Mouse (Mus musculus) stomach, postnatal 0 days (tissue): Measurements from ENCODE around the gene Zdhhc9. TPM values are rescaled to one million over a fixed set of nuclear protein-coding genes. Genes with fewer than 3 reads are reported as not detected.

Experiments used
- ATAC-seq: fragments of 200-750 bp; cut with Nextera tagmentation; 2 replicates; pipeline ENCODE4 v1.8.0; 2017; ENCODE audit not compliant: low FRiP score, low TSS enrichment
- DNase-seq: peaks from one replicate; pipeline ENCODE4 v3.0.0-alpha.2; 2016; ENCODE audit warnings: low spot score
- H3K27ac ChIP-seq: fragments of 300-500 bp; sonication (generic); replicated peaks from 2 replicates; pipeline ENCODE4 v1.5.1; 2014; ENCODE audit warnings: mild to moderate bottlenecking, control low read depth
- H3K27me3 ChIP-seq: fragments of 300-500 bp; sonication (generic); 2 replicates; pipeline ENCODE4 v1.6.1; 2014; ENCODE audit warnings: low read length; ENCODE audit not compliant: control insufficient read depth, insufficient read depth
- H3K36me3 ChIP-seq: fragments of 300-500 bp; sonication (generic); 2 replicates; pipeline ENCODE4 v1.6.1; 2014; ENCODE audit warnings: low read length, mixed read lengths; ENCODE audit not compliant: control insufficient read depth, insufficient read depth
- H3K4me1 ChIP-seq: fragments of 300-500 bp; sonication (generic); replicated peaks from 2 replicates; pipeline ENCODE4 v1.6.1; 2014; ENCODE audit warnings: antibody characterized with exemption; ENCODE audit not compliant: control insufficient read depth, insufficient read depth
- H3K4me2 ChIP-seq: fragments of 300-500 bp; sonication (generic); replicated peaks from 2 replicates; pipeline ENCODE4 v1.6.1; 2014; ENCODE audit warnings: low read depth, mild to moderate bottlenecking, control low read depth, moderate library complexity
- H3K4me3 ChIP-seq: fragments of 300-500 bp; sonication (generic); 2 replicates; pipeline ENCODE4 v1.5.1; 2014; ENCODE audit warnings: low read depth, low read length, control low read depth
- H3K9ac ChIP-seq: fragments of 300-500 bp; sonication (generic); 2 replicates; pipeline ENCODE4 v1.6.1; 2014; ENCODE audit warnings: mild to moderate bottlenecking, low read length, control low read depth, mixed read lengths
- H3K9me3 ChIP-seq: fragments of 300-500 bp; sonication (generic); 2 replicates; pipeline ENCODE4 v1.6.1; 2016; ENCODE audit warnings: low read length; ENCODE audit not compliant: control insufficient read depth
- CTCF ChIP-seq: IDR thresholded peaks from 2 replicates; pipeline ENCODE4 v1.5.1; 2016; ENCODE audit warnings: antibody characterized with exemption, low read depth, mild to moderate bottlenecking, moderate library complexity
- EP300 ChIP-seq: optimal IDR thresholded peaks from 2 replicates; pipeline ENCODE3; 2016; ENCODE audit warnings: antibody characterized with exemption
- WGBS: fragments of 180-500 bp; shearing (Covaris S2); extraction: QIAGEN DNeasy Blood & Tissue Kit; methylation state at CpG from one replicate; pipeline ENCODE4 v1.1.7; 2014; 5-methylcytosine and 5-hydroxymethylcytosine counted together
- polyA plus RNA-seq: library from polyadenylated mRNA; unstranded; fragments of >200 nt; fragmentation: Nextera tagmentation; extraction: Ambion mirVana; gene quantifications from 2 replicates; pipeline ENCODE4 v1.2.1, GENCODE M21; 2015

Zdhhc9 gene
- polyA plus RNA-seq, 1 experiment from 2014 or later, result 5.7 TPM

DNA sequence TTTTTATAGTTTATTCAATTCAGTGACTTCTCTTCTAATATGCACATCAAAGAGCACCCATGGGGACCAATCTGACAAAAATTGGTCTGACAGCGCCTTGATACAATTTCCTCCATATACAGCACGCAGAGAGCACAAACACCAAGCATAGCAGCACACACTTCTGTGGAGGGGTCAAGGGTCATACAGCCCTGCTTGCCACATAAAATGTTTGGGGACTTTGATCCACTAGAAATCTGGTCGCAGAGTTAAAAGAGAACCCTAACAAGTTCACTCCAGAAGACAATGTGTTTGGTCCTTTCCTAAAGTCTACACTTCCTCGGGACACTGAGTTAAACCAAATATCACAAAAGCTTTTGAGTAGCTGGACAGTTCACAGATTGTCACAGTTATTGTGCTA lies 5.7 kb downstream of the Zdhhc9 start:
- DNase-seq (no peak), ATAC-seq (no peak)
- H3K4me3 ChIP-seq, result no peak overlapping the region
- no peak overlapping the region for H3K9ac ChIP-seq
- no peak overlapping the region for H3K4me2 ChIP-seq
- H3K27me3 ChIP-seq, result no peaks in the 10 kb centered on the region
- no peaks in the 10 kb centered on the region for H3K36me3 ChIP-seq
- H3K9me3 ChIP-seq, result no peaks in the 10 kb centered on the region
- no peak overlapping the region for H3K27ac ChIP-seq
- WGBS, result 81% methylated on average over 4 of the region's 4 CpGs
- TF ChIP-seq EP300, result no peak
- H3K4me1 ChIP-seq, result no peaks in the 10 kb centered on the region

DNA sequence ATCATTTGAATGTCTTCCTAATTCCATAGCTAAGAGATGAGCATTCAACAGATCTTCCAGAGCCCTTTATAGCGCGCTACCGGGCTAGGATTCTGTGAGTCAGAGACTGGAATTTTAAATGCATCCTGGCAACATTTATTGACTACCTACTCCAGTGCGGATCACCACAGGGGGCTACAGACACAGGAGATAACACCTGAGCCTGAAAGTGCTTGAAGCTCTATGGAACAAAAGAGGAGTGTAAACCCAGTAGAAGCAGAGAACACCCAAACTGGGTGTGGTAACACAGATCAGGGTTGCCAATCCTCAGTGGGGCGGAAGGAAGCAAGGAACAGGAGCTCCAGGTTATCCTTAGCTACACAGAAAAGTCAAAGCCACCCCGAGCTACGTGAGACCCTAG lies 6.2 kb downstream of the Zdhhc9 start:
- DNase-seq, result no peak
- H3K4me1 ChIP-seq, result no peaks in the 10 kb centered on the region
- H3K9ac ChIP-seq, result no peak overlapping the region
- TF ChIP-seq EP300, result no peak
- no peak for TF ChIP-seq CTCF
- H3K36me3 ChIP-seq, result no peaks in the 10 kb centered on the region
- WGBS, result 83% methylated on average over 7 of the region's 7 CpGs
- H3K4me2 ChIP-seq, result no peak overlapping the region
- no peak overlapping the region for H3K27ac ChIP-seq
- no peak overlapping the region for H3K4me3 ChIP-seq
- ATAC-seq, result no peak
- no peaks in the 10 kb centered on the region for H3K9me3 ChIP-seq
- no peaks in the 10 kb centered on the region for H3K27me3 ChIP-seq

DNA sequence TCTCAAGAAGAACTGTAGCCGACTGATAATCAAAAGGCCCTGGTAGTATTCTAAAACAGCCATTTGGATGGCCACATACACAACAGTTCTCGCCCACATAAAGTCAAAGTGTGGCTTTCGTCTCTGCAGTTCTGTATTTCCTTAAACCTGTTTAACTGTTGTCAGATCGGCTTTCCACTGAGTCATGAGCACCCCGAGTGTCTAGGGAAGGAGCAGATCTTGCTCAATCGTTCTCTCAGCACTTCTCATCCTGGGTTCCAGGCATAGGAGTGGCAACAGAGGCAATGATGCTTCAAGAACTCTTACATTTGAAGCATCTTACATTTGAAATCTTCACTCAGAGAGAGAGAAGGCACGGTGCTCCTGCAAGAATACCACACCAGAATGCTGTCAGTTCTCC lies 6.7 kb downstream of the Zdhhc9 start:
- Histone ChIP-seq H3K9me3 (no peaks in the 10 kb centered on the region), H3K4me1 (no peaks in the 10 kb centered on the region), H3K36me3 (no peaks in the 10 kb centered on the region), H3K9ac (no peak overlapping the region), H3K4me2 (no peak overlapping the region), H3K4me3 (no peak overlapping the region), H3K27me3 (no peaks in the 10 kb centered on the region), H3K27ac (no peak overlapping the region)
- 75% methylated on average over 7 of the region's 7 CpGs for WGBS
- no peak for ATAC-seq
- TF ChIP-seq CTCF, result no peak
- no peak for TF ChIP-seq EP300
- no peak for DNase-seq

- no peak overlapping the region for H3K4me2 ChIP-seq
- 83% methylated on average over 3 of the region's 3 CpGs for WGBS
- DNase-seq, result no peak
- no peaks in the 10 kb centered on the region for H3K4me1 ChIP-seq
- no peak overlapping the region for H3K4me3 ChIP-seq
- H3K36me3 ChIP-seq, result no peaks in the 10 kb centered on the region
- no peak overlapping the region for H3K27ac ChIP-seq
- no peaks in the 10 kb centered on the region for H3K27me3 ChIP-seq
- H3K9me3 ChIP-seq, result no peaks in the 10 kb centered on the region
- TF ChIP-seq EP300, result no peak
- TF ChIP-seq CTCF, result no peak
- ATAC-seq, result no peak
- H3K9ac ChIP-seq, result no peak overlapping the region
Measured at GRCm38 (mm10) chrX:48200699-48201098, 8.0 kb downstream of the Zdhhc9 start.

- Histone ChIP-seq H3K27me3 (no peaks in the 10 kb centered on the region), H3K27ac (no peak overlapping the region), H3K4me3 (no peak overlapping the region), H3K36me3 (no peaks in the 10 kb centered on the region), H3K9me3 (no peaks in the 10 kb centered on the region), H3K4me1 (no peaks in the 10 kb centered on the region), H3K9ac (no peak overlapping the region), H3K4me2 (no peak overlapping the region)
- DNase-seq, result no peak
- WGBS, result 90% methylated on average over 2 of the region's 2 CpGs
- TF ChIP-seq CTCF (no peak), EP300 (no peak)
- ATAC-seq, result no peak
Measured at GRCm38 (mm10) chrX:48199026-48199425, 9.7 kb downstream of the Zdhhc9 start.

DNA sequence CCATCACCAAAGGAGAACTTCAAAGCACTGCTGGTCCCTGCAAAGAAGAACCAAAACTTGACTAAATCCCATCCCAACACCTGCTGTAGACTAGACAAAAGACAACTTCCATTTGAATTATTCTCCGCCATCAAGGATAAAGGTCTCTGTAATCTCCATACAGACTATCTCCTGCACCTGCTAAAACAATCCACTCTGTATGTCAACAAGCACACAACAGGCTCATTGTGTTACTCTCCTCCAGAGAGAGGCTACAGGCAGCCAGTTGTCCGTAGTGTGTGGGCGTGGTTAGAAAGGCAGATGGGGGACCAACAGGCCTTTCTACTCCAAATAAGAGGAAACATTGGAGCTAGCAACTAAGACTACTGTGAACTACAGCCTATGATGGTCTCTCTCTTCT lies 10.8 kb downstream of the Zdhhc9 start:
- Histone ChIP-seq H3K4me3 (no peak overlapping the region), H3K9ac (no peak overlapping the region), H3K4me1 (no peaks in the 10 kb centered on the region), H3K9me3 (no peaks in the 10 kb centered on the region), H3K36me3 (no peaks in the 10 kb centered on the region), H3K4me2 (no peak overlapping the region), H3K27ac (no peak overlapping the region), H3K27me3 (no peaks in the 10 kb centered on the region)
- TF ChIP-seq EP300 (no peak), CTCF (no peak)
- DNase-seq (no peak), ATAC-seq (no peak)
- WGBS, result 73% methylated on average over 3 of the region's 3 CpGs
